In genomic region chr9:111355041-111355440, GRCm38 (mm10) we compare ENCODE assay signal across 24 mouse cellular contexts. TPM values are rescaled to one million over a fixed set of nuclear protein-coding genes. Genes with fewer than 3 reads are reported as not detected.
DNase-seq lines count a peak whose midpoint lies in the region; ATAC-seq and TF ChIP-seq lines count a peak whose summit lies in the region.
"Had no signal": no experiment of that assay in that cellular context is flagged by ENCODE, and none has a peak within 500 bp of the region (broad histone marks: within the 10 kb centered on the region; RNA-seq: fewer than 3 reads in every experiment).

No protein-coding gene starts in this region.

- CTCF ChIA-PET in Patski (lab: Charles Lee) = interaction anchor here (0.6 to 4.0 kb wide), 8 partner anchors 30 to 141 kb away, joined by 3 to 47 read pairs (median 10); no protein-coding TSS in a partner anchor

- POLR2A ChIA-PET in Patski (lab: Charles Lee) = interaction anchor here (1.0 kb wide), 1 partner anchor 42 kb away, joined by 3 read pairs; no protein-coding TSS in a partner anchor

- 51% methylated on average over 4 of the region's 4 CpGs for WGBS in midbrain, embryonic 15.5 days
- 54% methylated on average over 4 of the region's 4 CpGs for WGBS in midbrain, postnatal 0 days
- WGBS in forebrain, embryonic 16.5 days = 50% methylated on average over 4 of the region's 4 CpGs

- H3K4me1 ChIP-seq in midbrain, embryonic 15.5 days = peaks cover 25% of the 10 kb centered on the region
- peaks cover 8% of the 10 kb centered on the region; the same call in 1 of the 2 replicates for H3K4me1 ChIP-seq in midbrain, postnatal 0 days (ENCODE audit: insufficient read depth, low read length)
- 0 out of 2 replicates have a peak, but pooled peaks cover 3% of the 10 kb centered on the region for H3K4me1 ChIP-seq in forebrain, embryonic 16.5 days (replicated peaks; ENCODE audit: control insufficient read depth, insufficient read depth, low read length)
- H3K4me1 ChIP-seq: embryonic facial prominence, embryonic 15.5 days had no signal

- ATAC-seq in midbrain, embryonic 15.5 days (replicated peaks) = no peak
- ATAC-seq in midbrain, postnatal 0 days (ENCODE audit: low FRiP score) = no peak
- peak; percentile 91 for ATAC-seq in Patski
- no peak for ATAC-seq in forebrain, embryonic 16.5 days
- no peak for ATAC-seq in cerebellum, adult (ENCODE audit: insufficient number of reproducible peaks, low FRiP score, low TSS enrichment)
- ATAC-seq: forebrain, embryonic 14.5 days; intestine, embryonic 16.5 days had no signal

- 0 out of 2 replicates have a peak overlapping the region, but pooled peaks have one; percentile 12 for H3K4me2 ChIP-seq in midbrain, embryonic 15.5 days
- no peak overlapping the region for H3K4me2 ChIP-seq in midbrain, postnatal 0 days (ENCODE audit: low read depth, low read length, poor library complexity, severe bottlenecking)
- no peak overlapping the region for H3K4me2 ChIP-seq in forebrain, embryonic 16.5 days (ENCODE audit: low read length)
- H3K4me2 ChIP-seq: embryonic facial prominence, embryonic 15.5 days; heart, embryonic 12.5 days; hindbrain, embryonic 15.5 days had no signal

- no peaks in the 10 kb centered on the region for H3K9me3 ChIP-seq in midbrain, embryonic 15.5 days
- no peaks in the 10 kb centered on the region for H3K9me3 ChIP-seq in midbrain, postnatal 0 days (ENCODE audit: low read length)
- no peaks in the 10 kb centered on the region for H3K9me3 ChIP-seq in forebrain, embryonic 16.5 days (ENCODE audit: control insufficient read depth, low read length)
- H3K9me3 ChIP-seq: embryonic facial prominence, embryonic 15.5 days; forebrain, embryonic 10.5 days; heart, embryonic 12.5 days; hindbrain, embryonic 15.5 days had no signal

- DNase-seq in embryo, embryonic 10 days (ENCODE audit: low spot score) = peak; percentile 49
- no peak for DNase-seq in embryo, embryonic 9.5 days (ENCODE audit: extremely low spot score)
- DNase-seq in midbrain, postnatal 0 days (ENCODE audit: low spot score) = no peak
- DNase-seq in Patski (ENCODE audit: low read depth, low spot score) = no peak
- DNase-seq in embryo, embryonic 11 days = peak; percentile 39
- DNase-seq: adrenal gland, postnatal 10 days; cerebellum, adult 18-20 months; cerebellum, adult 9-11 months; cerebellum, postnatal 36 days; gastrocnemius, postnatal 14 days had no signal

- H3K27me3 ChIP-seq in midbrain, embryonic 15.5 days (replicated peaks) = no peaks in the 10 kb centered on the region
- no peaks in the 10 kb centered on the region for H3K27me3 ChIP-seq in midbrain, postnatal 0 days (ENCODE audit: insufficient read depth, low read length)
- no peaks in the 10 kb centered on the region for H3K27me3 ChIP-seq in Patski
- no peaks in the 10 kb centered on the region for H3K27me3 ChIP-seq in forebrain, embryonic 16.5 days (replicated peaks; ENCODE audit: control insufficient read depth, insufficient read depth, low read length)
- H3K27me3 ChIP-seq: embryonic facial prominence, embryonic 15.5 days; heart, embryonic 12.5 days; hindbrain, embryonic 15.5 days had no signal

- TF ChIP-seq CTCF in midbrain, postnatal 0 days (IDR thresholded peaks at IDR 0.05) = no peak
- TF ChIP-seq CTCF in Patski (IDR thresholded peaks at IDR 0.05) = no peak

- H3K27ac ChIP-seq in midbrain, embryonic 15.5 days = no peak overlapping the region
- H3K27ac ChIP-seq in midbrain, postnatal 0 days (ENCODE audit: low read depth, low read length) = no peak overlapping the region
- H3K27ac ChIP-seq in forebrain, embryonic 16.5 days (ENCODE audit: low read length) = no peak overlapping the region
- H3K27ac ChIP-seq: embryonic facial prominence, embryonic 15.5 days; forebrain, embryonic 10.5 days; hindbrain, embryonic 15.5 days had no signal

- H3K9ac ChIP-seq in midbrain, embryonic 15.5 days = no peak overlapping the region
- H3K9ac ChIP-seq in midbrain, postnatal 0 days (replicated peaks; ENCODE audit: low read length, poor library complexity, severe bottlenecking) = no peak overlapping the region
- no peak overlapping the region for H3K9ac ChIP-seq in forebrain, embryonic 16.5 days (replicated peaks; ENCODE audit: low read depth, low read length)
- H3K9ac ChIP-seq: embryonic facial prominence, embryonic 15.5 days; heart, embryonic 12.5 days; hindbrain, embryonic 15.5 days had no signal

- H3K36me3 ChIP-seq in midbrain, embryonic 15.5 days (replicated peaks) = no peaks in the 10 kb centered on the region
- H3K36me3 ChIP-seq in midbrain, postnatal 0 days (ENCODE audit: insufficient read depth, low read length) = 0 out of 2 replicates have a peak, but pooled peaks cover under 1% of the 10 kb centered on the region
- no peaks in the 10 kb centered on the region for H3K36me3 ChIP-seq in forebrain, embryonic 16.5 days (ENCODE audit: control insufficient read depth, insufficient read depth)
- H3K36me3 ChIP-seq: embryonic facial prominence, embryonic 15.5 days; forebrain, embryonic 10.5 days; heart, embryonic 12.5 days; hindbrain, embryonic 15.5 days had no signal

- no peak overlapping the region for H3K4me3 ChIP-seq in midbrain, embryonic 15.5 days
- no peak overlapping the region for H3K4me3 ChIP-seq in midbrain, postnatal 0 days (ENCODE audit: low read depth, low read length)
- H3K4me3 ChIP-seq in forebrain, embryonic 16.5 days (replicated peaks; ENCODE audit: low read length) = no peak overlapping the region
- H3K4me3 ChIP-seq: embryonic facial prominence, embryonic 15.5 days; erythroblast, embryonic 14.5 days; forebrain, embryonic 10.5 days; heart, embryonic 12.5 days; hindbrain, embryonic 15.5 days had no signal

- in situ Hi-C loops in Patski (cut with MboI; ENCODE audit: low pct_unique_long_range_greater_than_20kb) = no loop called here

RNA-seq across cellular contexts. Expression of gene Trank1, which starts 43.5 kb away (rescaled TPM):
- polyA plus RNA-seq in midbrain, embryonic 15.5 days (2015; fragmentation: Nextera tagmentation; extraction: Ambion mirVana) = 13.9 and 15.8 TPM in 2 replicates
- total RNA-seq in midbrain, postnatal 0 days (2014; rRNA removed) = 55.7 and 103 TPM in 2 replicates
- polyA plus RNA-seq in midbrain, postnatal 0 days (2015; fragmentation: Nextera tagmentation; extraction: Ambion mirVana) = 17.6 and 21.9 TPM in 2 replicates
- polyA plus RNA-seq in Patski (2021) = 8.6 TPM
- 6.5 and 12.5 TPM in 2 replicates for polyA plus RNA-seq in forebrain, embryonic 16.5 days (2015; fragmentation: Nextera tagmentation; extraction: Ambion mirVana)
- total RNA-seq: heart, postnatal 25 days; MEL had no signal
- polyA plus RNA-seq: C2C12; erythroblast, embryonic 14.5 days; heart, embryonic 16.5 days had no signal

Comparison
In these comparisons a context has a peak if more than half of its experiments do, and no peak if none do; other contexts are left out.
1. DNase-seq: peak in embryo, embryonic 10 days (single experiment) and embryo, embryonic 11 days (single experiment); none in embryo, embryonic 9.5 days (single experiment), midbrain, postnatal 0 days (single experiment) and Patski (single experiment).